Mouse (Mus musculus): ENCODE results near the gene Mvd.

Mvd gene

DNA sequence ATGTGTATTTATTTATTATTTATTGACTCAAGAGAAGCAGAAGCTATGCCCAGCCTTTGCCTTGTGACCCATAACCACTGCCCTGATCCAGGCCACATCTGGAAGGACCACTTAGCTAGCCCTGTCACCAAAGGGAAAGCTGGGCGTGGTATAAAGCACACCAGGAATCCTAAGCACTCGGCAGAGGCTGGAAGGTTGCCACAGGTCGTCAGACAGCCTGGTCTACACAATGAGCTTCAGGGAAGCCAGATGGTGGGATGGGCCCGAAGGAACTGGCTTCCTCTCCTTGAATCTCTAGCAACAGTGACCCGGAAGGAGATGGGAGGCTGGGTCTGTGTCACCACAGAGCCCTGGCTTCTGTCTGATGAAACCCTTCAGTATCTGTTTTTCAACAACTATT is 19.6 kb downstream of the Mvd start:
- DNase-seq, result peak; percentile 73

DNA sequence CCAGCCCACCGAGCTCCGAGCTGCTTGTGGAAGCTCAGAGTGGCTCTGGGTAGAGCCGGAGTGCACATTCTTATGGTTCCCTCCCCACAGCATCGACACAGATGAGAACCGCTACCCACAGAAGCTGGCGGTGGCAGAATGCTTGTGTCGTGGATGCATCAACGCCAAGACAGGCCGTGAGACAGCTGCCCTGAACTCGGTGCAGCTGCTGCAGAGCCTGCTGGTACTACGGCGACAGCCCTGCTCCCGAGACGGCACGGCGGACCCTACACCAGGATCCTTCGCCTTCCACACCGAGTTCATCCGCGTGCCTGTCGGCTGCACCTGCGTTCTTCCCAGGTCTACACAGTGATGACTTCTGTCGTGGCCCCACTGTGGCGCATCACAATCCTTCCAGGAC is 20.0 kb downstream of the Mvd start:
- no peak for DNase-seq

DNA sequence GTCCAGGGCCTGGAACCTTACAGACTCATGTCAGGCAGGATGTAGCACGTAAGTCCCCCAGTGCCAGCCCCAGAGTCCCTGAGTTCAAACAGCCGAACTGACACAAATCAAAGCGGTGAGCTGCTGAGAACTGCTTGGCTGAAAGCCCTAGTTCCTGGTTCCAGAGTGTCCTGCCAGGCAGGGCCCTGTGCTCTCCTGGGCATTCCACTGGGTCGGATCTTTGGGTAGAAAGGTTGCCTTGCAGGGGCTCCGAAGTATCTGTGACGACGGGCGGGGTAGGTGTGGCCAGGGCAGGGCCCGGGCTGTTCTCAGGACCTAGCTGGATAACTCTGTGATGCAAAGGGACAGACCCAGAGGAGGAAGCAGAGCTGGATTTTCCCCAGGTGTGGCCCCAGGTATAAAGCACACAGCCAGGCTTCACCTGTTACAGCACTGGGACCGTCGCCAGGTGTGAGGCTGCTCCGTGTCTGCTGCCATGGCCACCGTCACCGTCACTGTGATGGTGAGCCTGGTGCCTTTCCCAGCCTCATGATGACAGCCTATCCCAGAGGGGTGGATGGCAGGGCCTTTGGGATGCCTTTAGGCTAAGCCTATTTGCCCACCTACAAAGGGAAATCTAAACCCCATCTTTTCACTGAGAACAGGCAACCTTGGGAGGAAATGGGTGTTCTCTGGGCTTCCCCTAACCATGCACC is 21.7 kb downstream of the Mvd start, which contains the start of gene Il17c:
Gene Il17c (plus strand): TSS at position 645 of the 695 bp plus-strand sequence.
- DNase-seq, result no peak

DNA sequence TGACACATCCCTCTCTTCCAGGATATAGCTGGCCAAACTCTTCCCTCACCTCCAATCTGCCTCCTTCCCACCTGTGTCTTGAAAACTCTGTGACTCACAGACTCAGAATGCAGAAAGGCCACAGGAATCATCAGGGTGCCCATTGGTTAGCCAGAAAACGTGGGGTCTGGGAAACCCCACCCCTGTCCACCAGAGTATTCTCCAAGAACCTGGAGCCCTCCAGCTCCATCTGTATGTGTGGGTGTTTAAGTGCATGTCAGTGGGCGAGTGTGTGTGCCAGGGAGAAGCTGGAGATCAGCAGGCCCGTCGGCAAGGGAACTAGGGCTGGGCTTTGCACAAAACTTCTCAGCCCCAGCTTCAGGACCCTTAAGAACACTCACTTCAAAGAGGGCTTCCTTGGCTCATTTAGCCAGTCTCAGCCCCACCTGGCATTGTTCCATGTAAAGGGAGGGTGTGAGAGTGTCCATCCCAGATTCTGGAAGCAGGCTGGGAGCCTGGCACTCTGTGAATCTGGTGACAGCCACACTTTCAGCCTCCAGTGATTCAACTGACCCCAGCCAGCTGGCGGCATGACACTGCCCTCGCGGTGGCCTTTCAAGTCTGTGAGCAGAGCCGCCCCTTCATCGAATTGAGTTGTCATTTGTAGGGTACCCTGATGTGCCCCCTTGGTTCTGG is 23.2 kb downstream of the Mvd start:
- no peak for DNase-seq

DNA sequence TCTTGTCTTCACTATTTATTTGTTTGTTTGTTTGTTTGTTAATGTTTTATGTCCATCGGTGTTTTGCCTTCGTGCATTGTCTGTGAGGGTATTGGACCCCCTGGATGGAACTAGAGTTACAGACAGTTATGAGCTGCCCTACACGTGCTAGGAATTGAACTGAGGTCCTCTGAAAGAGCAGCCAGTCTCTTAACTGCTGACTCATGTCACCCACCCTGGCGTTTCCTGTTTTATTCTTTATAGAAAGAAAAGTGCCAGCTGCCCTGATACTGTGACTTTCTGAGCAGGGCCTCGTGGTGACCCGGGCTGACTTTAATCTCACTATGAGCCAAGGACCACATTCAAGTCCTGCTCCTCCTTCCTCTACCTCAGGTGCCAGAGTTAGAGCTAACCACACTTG is 27.7 kb downstream of the Mvd start:
- no peak for DNase-seq

DNA sequence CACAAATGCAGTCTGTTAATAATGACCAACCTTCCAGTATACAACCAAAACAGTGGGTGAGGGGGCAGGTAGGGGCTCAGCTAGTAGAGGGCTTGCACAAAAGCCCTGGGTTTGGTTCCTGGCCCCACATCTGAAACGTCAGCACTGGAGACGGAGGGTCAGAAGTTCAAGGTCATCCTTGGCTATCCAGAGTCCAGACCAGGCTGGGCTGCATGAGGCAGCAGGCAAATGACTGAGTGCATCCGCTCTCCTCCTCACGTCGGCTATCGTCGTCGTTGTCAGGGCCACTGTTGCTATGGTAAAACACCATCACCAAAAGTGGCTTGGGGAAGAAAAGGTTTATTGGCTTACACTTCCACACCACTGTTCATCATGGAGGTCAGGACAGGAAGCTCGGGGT is 28.9 kb downstream of the Mvd start:
- DNase-seq, result no peak

DNA sequence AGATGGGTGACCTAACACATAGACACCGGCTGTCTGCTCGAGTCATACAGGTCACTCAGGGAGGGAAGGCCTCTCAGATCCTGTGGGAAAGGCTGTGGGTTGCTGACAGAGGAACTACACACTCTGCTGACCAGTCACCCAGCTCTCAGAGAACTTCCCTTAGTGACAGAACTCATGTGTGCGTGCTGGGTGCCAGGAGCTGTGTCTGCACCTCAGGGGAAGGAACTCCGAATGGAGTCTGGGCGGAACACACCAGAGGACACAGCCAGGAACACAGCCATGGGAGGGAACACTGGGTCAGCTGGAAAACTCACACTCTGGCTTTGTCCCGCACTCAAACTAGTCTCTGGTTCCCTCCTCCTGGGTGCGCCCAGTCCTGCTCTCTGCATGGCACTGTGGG is 35.5 kb downstream of the Mvd start:
- DNase-seq, result no peak

DNA sequence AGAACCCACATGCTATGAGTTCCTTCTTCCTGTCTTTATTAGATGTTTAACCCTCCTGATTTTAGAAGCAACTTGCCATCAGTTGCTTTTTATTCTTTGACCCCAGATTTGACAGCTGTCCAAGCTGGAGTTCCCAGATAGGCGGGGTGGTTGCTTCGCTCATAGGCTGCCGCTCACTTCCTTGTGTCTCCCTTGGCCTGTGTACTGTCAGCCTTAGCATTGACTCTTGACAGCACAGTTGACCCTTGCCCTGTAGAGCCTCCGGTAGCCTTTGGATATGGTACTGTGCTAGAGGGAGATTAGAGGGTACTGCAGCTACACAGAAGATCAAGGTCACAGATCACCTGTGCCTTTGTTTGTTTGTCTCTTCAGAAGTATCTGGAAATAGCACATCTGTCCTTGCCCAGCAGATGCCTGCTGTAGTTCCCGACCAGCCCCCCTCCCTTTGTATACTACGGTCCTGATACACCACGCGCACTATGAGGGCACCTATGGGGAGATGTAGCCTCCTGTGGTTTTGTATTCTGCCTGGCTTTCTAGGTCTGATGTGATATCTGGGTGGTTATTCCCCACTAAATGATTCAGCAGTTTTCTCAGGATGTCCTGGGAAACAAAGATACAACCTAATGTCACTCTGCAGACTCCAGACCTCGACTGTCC is 37.9 kb downstream of the Mvd start:
- peak; percentile 61 for DNase-seq

DNA sequence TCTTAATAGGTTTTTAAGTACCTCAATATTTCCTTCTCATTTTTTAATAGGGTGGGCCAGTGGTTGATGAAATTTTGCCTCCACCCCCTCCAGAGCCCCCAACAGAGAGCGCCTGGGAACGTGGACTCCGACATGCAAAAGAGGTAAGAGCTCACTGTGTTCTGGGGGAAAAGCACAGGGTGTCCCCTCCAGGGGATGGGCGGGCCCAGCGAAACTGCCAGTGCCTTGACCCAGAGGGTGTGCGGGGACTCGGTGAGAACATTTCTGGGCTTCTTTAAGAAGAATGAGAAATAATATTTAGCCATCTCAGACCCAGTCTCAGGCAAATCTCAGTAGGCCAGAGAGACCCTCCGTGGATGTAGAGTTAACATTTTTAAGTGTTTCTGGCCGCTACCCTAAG is 45.0 kb downstream of the Mvd start:
- DNase-seq, result no peak

DNA sequence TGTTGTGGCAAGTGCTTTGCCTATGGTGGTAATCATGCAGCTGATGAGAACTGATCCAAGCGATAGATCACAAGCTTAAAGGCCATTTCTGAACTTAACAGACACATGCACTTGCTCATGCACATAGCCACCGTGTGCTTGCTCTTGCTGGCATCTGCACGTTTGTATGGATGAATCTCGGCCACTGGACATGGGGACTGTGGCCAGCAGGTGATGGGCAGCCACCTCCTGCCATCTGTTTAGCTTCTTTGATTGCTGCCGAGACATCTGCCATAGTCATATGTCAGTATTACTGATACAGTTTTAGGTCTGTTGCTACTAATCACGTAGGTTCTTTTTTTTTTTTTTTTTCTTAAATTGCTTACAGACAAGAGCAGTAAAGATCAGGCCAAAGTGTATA is 47.9 kb downstream of the Mvd start:
- no peak for DNase-seq

DNA sequence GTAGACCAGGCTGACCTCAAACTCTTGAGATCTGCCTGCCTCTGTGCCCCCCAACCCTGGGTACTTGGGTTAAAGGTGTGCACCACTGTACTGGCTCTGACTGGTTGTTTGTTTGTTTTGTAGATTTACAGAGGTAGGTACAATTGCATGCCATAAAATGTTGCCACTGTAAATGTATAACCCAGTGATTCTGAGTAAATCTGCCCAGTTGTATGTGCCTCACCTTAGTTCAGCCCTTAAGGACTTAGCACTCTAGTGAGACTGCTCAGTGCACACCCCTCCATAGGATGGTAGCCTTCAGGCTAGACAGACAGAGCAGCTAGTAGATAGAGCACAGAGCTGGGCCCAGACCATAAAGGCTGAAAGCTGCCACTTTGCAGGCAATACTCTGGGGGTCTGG is 49.5 kb downstream of the Mvd start:
- no peak for DNase-seq

DNA sequence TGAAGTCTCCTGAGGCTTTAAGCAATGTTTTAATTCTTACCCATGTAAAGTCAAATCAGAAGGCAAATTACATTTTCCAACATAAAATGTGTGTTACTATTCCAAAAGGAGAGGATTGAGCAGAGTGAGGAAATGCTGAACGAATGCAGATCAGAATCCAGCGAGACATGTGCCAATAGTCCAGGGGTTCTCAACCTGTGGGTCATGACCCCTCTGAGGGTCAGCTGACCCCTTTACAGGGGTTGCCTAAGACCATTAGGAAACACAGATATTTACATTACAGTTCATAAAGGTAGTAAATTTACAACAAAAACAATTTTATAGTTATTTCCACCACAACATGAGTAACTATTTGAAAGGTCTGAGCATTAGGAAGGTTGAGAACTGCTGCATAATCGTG is 52.5 kb downstream of the Mvd start:
- DNase-seq, result no peak

DNA sequence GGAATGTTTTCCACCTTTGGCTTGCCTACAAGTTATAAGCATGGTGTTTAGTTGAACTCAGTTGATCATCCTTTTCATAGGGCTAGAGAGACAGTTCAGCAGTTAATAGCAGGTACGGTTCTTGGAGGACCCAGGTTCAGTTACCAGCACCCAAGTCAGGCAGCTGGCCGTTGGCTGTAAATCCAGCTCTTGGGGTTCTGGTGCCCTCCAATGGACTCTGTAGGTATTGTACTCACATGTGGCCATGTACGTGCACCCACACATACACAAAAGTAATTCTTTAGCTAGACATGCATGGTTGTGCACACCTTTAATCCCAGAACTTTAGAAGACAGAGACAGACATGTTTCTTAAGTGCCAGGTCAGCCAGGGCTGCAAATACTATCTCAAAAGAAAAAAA is 53.9 kb downstream of the Mvd start:
- DNase-seq, result no peak

All from kidney, postnatal 14 days (tissue).